Mouse (Mus musculus): ENCODE results near the gene Srp9.
A peak's percentile ranks its signal among the peaks of the same experiment; 100 is the strongest.

Gene Srp9

GRCm38 (mm10) chr1:182124506-182124905 is at the start of gene Srp9:
TSS of gene Srp9 (plus strand) at chr1:182124737.
- DNase-seq (ENCODE audit: low spot score): peak; percentile 98

GRCm38 (mm10) chr1:182081744-182082419 is 42.7 kb upstream of the Srp9 start:
- no peak for DNase-seq (ENCODE audit: low spot score)

GRCm38 (mm10) chr1:182083459-182083858 is 41.1 kb upstream of the Srp9 start:
- DNase-seq (ENCODE audit: low spot score): no peak

GRCm38 (mm10) chr1:182086759-182087158 is 37.8 kb upstream of the Srp9 start:
- no peak for DNase-seq (ENCODE audit: low spot score)

GRCm38 (mm10) chr1:182087351-182087750 is 37.2 kb upstream of the Srp9 start:
- no peak for DNase-seq (ENCODE audit: low spot score)

GRCm38 (mm10) chr1:182087753-182088633 is 36.5 kb upstream of the Srp9 start:
- peak; percentile 93 for DNase-seq (ENCODE audit: low spot score)

GRCm38 (mm10) chr1:182088844-182089418 is 35.6 kb upstream of the Srp9 start:
- DNase-seq (ENCODE audit: low spot score): peak; percentile 60

- peak; percentile 21 for DNase-seq (ENCODE audit: low spot score)
Measured at GRCm38 (mm10) chr1:182089600-182090297, 34.8 kb upstream of the Srp9 start.

- peak; percentile 35 for DNase-seq (ENCODE audit: low spot score)
Measured at GRCm38 (mm10) chr1:182090298-182090677, 34.2 kb upstream of the Srp9 start.

- no peak for DNase-seq (ENCODE audit: low spot score)
Measured at GRCm38 (mm10) chr1:182091261-182091660, 33.3 kb upstream of the Srp9 start.

- DNase-seq (ENCODE audit: low spot score): no peak
Measured at GRCm38 (mm10) chr1:182091746-182092412, 32.7 kb upstream of the Srp9 start.

- DNase-seq (ENCODE audit: low spot score): no peak
Measured at GRCm38 (mm10) chr1:182092413-182092800, 32.1 kb upstream of the Srp9 start.

- DNase-seq (ENCODE audit: low spot score): peak; percentile 71
Measured at GRCm38 (mm10) chr1:182093407-182093806, 31.1 kb upstream of the Srp9 start.

GRCm38 (mm10) chr1:182094473-182095136 is 29.9 kb upstream of the Srp9 start:
- no peak for DNase-seq (ENCODE audit: low spot score)

GRCm38 (mm10) chr1:182095240-182095741 is 29.2 kb upstream of the Srp9 start:
- DNase-seq (ENCODE audit: low spot score): peak; percentile 63

- peak; percentile 46 for DNase-seq (ENCODE audit: low spot score)
Measured at GRCm38 (mm10) chr1:182096707-182097106, 27.8 kb upstream of the Srp9 start.

- no peak for DNase-seq (ENCODE audit: low spot score)
Measured at GRCm38 (mm10) chr1:182099062-182099461, 25.5 kb upstream of the Srp9 start.

GRCm38 (mm10) chr1:182100403-182100802 is 24.1 kb upstream of the Srp9 start:
- peak; percentile 20 for DNase-seq (ENCODE audit: low spot score)

- DNase-seq (ENCODE audit: low spot score): no peak
Measured at GRCm38 (mm10) chr1:182101468-182101867, 23.1 kb upstream of the Srp9 start.

- DNase-seq (ENCODE audit: low spot score): no peak
Measured at GRCm38 (mm10) chr1:182102706-182103105, 21.8 kb upstream of the Srp9 start.

GRCm38 (mm10) chr1:182103436-182103835 is 21.1 kb upstream of the Srp9 start:
- DNase-seq (ENCODE audit: low spot score): peak; percentile 59

Measured in adipocyte (in vitro differentiated cells).